Mouse (Mus musculus): ENCODE measurements around the gene Pcyt1b.

Gene Pcyt1b

GRCm38 (mm10) chrX:93732407-93732806 is 77.7 kb downstream of the Pcyt1b start:
- DNase-seq (ENCODE audit: low read depth, low spot score), result no peak

GRCm38 (mm10) chrX:93732975-93733748 is 78.5 kb downstream of the Pcyt1b start:
- no peak for DNase-seq (ENCODE audit: low read depth, low spot score)

- DNase-seq (ENCODE audit: low read depth, low spot score), result no peak
Measured at GRCm38 (mm10) chrX:93749165-93749564, 94.5 kb downstream of the Pcyt1b start.

GRCm38 (mm10) chrX:93750566-93750965 is 95.9 kb downstream of the Pcyt1b start:
- DNase-seq (ENCODE audit: low read depth, low spot score), result no peak

- no peak for DNase-seq (ENCODE audit: low read depth, low spot score)
Measured at GRCm38 (mm10) chrX:93755210-93755842, 100.7 kb downstream of the Pcyt1b start.

GRCm38 (mm10) chrX:93756867-93757455 is 102.3 kb downstream of the Pcyt1b start:
- DNase-seq (ENCODE audit: low read depth, low spot score), result no peak

GRCm38 (mm10) chrX:93760770-93761169 is 106.1 kb downstream of the Pcyt1b start:
- no peak for DNase-seq (ENCODE audit: low read depth, low spot score)

- no peak for DNase-seq (ENCODE audit: low read depth, low spot score)
Measured at GRCm38 (mm10) chrX:93789562-93789961, 134.9 kb downstream of the Pcyt1b start.

GRCm38 (mm10) chrX:93793168-93793567 is 138.5 kb downstream of the Pcyt1b start:
- peak; percentile 44 for DNase-seq (ENCODE audit: low read depth, low spot score)
